Mouse (Mus musculus): Measurements from ENCODE around the gene Rdx.
"Not testable (repeated sequence)": the region's sequence is repeated elsewhere in the genome, so short reads cannot be mapped to it uniquely, and the experiment has no call there.

Rdx gene

DNA sequence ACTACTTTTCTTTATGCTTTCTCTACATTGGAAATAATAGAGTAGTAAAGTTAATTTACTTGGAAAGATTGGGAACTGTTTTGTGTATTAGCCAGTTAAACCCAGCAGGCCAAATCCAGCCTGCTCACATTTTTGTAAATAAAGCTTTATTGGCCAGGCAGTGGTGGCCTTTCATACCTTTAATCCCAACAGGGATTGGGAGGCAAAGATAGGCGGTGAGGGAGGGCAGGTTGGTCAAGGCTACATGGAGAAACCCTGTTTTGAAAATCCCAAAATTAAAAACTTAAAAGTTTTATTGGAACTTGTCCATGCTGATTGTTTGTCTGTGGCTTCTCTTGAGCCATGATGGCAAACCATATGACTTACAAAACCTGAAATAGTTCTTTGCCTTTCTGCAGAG, 5.2 kb downstream of the Rdx start:
- no peak for DNase-seq (ENCODE audit: extremely low read depth, low read depth)

DNA sequence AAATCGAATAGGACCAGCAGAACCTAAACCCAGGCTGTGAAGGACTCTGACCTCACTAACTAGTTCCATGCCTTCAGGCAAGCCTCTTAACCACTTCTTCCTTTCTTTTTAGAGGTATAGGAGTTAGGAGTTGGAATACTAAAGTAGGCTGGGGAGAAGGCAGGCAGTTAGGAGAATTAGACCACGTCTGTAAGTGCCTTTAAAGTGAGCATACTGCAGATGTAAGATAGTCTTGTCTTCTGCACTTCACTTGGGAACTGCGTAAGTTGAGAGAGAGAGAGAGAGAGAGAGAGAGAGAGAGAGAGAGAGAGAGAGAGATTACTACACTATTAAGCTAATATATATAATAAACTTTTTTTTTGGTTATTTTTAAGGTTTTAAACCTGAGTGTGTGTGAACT, 8.3 kb downstream of the Rdx start:
- DNase-seq (ENCODE audit: extremely low read depth, low read depth): no peak

DNA sequence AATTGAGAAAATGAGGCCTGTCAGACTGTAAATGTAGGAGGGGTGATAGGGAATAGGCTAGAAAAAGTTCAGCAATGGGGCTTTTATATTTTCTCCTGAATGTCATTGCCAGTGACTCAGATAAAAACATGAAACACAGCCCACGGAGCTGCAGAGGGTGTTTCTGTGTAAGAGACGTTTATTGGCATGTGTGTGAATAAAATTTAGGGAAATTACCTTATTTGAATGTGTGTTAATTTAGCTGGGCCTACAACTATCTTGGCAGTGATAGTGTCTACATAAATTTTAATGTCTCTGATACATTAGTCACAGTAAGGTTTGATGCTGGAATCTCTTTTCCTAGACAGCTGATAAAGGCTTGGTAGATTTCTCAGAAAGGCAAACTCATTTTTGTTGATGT, 12.8 kb downstream of the Rdx start:
- DNase-seq (ENCODE audit: extremely low read depth, low read depth): no peak

DNA sequence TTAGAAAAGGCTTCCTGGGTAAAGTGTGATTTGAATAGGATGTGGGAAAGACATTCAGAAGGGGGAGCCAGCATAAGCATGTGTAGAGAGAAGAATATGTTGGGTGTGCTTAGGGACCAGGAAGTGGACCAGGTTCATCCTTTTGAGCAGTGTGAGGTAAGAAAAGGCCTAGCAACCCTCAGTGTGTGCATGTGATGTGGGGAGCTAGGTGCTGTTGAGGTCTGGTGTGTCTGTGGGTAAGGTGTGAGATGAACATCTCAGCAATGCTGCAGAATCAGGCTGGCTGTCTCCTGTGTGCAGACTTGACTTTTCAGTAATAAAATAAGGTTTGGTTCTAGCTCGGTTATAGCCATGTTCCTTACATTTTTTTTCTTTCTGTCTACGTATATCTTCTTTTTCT, 23.1 kb downstream of the Rdx start:
- DNase-seq (ENCODE audit: extremely low read depth, low read depth): no peak

DNA sequence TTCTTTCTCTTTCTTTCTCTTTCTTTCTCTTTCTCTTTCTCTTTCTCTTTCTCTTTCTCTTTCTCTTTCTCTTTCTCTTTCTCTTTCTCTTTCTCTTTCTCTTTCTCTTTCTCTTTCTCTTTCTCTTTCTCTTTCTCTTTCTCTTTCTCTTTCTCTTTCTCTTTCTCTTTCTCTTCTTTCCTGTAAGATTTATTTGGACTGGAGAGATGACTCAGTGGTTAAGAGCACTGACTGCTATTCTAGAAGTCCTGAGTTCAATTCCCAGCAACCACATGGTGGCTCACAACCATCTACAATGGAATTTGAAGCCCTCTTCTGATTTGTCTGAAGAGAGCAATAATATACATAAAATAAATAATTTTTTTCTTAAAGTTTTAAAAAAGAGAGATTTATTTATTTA, 24.4 kb downstream of the Rdx start:
- DNase-seq (ENCODE audit: extremely low read depth, low read depth): not testable (repeated sequence)

DNA sequence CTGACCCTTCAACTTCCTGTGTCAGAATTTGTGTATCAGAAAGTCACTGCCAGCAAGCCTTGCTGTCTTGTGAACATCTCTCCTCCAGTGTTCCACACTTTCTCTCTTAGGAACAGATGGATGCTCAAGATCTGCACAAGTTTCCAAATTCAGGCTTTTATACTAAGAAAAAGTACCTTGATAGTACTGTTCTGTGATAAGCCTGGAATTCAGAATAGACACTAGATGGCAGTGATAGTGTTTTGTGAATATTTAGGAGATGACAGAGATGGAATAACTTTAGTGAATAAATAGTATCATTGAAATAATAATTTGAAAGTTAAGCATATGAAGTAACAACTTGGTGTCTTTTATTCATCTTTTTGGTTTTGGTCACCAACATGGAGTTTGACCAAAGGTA, 25.2 kb downstream of the Rdx start:
- DNase-seq (ENCODE audit: extremely low read depth, low read depth): no peak

DNA sequence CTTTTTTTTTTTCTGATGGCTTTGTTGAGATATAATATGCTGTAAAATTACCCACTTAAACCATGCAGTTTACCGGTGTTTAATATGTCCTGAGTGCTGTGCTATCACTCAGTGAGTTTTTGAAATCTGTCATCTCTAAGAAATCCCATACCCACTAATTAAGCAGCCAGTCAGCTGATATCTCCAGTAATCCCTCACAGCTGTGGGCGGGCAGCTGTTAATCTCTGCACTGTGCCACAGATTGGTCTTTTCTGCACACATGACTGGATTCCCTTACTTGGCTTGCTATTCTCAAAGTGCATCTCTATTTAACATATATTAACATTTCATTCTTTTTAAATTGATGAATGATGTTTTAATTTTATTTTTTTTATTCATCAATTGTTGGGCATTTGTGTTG, 29.1 kb downstream of the Rdx start:
- no peak for DNase-seq (ENCODE audit: extremely low read depth, low read depth)

DNA sequence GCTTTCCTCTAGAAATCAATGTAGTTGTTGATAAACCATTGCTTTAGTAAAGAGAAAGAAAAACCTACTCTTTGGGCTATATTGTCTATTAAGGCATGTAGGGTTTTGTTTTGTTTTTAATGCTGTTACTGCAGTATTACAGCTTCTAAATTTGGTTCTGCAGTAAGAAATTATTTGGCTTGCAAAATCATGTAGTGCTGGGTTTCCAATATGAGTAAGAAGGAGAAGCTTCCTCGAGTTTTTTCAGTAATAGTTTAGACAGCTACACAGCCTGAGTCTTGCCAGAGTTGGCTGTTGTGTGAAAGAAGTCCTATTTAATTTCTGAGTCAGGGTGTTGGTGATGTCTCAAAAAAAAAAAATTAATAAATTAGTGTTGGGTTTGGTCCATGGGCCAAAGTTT, 30.7 kb downstream of the Rdx start:
- DNase-seq (ENCODE audit: extremely low read depth, low read depth): no peak

DNA sequence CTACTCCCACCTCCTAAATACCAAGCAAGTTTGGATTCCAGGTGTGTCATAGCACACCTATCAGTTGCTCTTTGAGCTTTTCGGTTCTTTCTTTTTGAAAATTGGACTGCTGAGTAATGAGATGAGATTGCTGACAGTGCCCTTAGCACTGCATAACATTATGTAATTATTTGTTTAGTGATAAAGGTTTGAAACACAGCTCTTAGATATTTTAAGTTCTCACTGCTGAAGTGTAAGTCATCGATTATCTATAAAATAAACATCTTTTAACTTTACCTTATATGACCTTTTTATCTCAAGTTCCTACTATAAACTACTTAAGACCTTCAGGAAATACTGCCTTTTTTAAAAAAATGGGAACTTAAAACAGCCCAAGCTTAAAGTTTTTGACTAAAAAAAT, 35.0 kb downstream of the Rdx start:
- DNase-seq (ENCODE audit: extremely low read depth, low read depth): no peak

DNA sequence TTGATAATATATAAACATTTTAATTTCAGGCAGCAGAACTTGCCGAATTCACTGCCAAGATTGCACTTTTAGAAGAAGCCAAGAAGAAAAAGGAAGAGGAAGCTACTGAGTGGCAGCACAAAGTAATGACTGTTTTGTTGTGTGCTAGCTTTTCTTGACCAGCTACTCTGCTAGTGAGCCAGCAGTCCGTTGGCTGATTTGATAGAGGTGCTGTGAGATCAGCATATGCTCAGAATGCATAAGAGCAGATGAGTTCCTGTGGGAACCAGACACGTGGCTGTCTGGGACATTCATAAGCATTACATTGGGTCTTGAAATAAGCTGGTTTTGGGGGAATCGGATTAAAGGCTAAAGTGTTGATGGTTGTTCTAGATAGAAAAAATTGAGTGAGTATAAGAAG, 35.4 kb downstream of the Rdx start:
- DNase-seq (ENCODE audit: extremely low read depth, low read depth): no peak

DNA sequence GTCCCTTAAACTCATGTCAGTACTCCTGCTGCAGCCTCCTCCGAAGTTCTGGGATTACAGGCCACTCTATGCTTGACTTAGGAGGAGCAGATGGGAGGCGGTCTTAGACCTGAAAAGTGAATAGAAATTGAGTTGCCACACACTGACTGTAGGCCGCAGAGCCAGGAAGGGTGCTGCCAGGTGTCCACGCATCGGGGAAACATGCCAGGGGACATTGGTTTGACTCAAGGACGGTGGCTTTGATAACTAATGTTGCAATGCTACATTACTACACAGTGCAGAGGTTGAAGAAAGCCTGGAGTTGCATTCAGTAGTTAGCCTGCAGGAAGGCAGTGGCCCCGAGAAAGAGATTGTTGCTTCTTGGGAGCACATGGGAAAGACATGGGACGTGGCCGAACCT, 44.8 kb downstream of the Rdx start:
- DNase-seq (ENCODE audit: extremely low read depth, low read depth): no peak

DNA sequence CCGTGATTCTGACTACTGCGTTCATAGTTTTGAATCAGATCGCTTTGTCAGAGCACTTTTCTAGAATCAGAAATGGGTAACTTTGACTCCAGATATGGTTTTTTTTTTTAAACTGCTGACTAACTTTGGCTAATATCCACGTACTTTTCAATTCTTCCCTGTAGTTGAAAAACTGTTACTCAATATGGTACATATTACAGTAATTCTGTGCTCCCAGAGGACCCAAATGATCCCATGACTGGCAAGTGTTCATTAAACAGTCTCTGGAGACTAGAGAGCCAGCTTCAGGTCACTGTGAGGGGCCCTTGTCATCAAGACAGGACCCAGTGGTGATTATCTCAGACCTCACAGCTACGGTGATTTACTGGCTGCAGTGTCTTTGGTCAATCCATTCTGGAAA, 45.3 kb downstream of the Rdx start:
- no peak for DNase-seq (ENCODE audit: extremely low read depth, low read depth)

DNA sequence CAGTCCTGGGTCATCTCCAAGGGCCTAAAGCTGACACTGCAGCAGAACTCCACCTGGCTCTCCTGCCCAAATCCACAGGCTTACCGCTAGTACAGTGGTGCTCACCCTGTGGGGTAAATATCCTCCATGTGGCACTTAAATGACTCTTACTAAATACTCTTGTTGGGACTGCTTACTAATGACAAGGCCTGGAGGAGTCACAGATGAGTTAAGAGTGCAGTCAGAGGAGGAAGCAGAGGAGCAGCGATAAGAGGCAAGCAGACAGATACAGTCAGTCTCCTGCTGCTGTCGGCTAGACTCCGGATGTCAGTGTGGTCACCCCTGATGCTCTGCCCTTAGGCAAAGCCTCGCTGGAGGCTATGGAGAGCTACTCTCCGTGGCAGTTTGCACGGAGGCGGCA, 46.1 kb downstream of the Rdx start:
- peak; percentile 86 for DNase-seq (ENCODE audit: extremely low read depth, low read depth)

DNA sequence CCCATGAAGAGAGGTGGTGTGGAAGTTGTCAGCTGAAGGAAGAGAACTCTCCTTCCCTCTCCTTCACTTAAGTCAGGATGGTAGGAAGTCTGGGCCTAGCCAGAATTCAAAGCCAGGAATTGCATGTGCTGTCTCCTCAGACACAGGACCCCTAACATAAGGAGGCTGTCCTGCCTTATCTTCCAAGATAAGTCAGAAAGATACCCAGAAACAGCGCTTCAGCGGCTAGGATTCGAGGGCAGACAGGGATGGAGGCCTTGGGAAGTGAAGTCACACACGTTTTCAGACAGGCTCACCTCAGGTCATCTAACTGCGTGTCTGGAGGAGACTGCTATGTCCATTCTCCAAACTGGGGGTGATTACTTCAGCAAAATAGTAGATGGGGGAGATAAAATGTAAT, 47.0 kb downstream of the Rdx start:
- DNase-seq (ENCODE audit: extremely low read depth, low read depth): no peak

DNA sequence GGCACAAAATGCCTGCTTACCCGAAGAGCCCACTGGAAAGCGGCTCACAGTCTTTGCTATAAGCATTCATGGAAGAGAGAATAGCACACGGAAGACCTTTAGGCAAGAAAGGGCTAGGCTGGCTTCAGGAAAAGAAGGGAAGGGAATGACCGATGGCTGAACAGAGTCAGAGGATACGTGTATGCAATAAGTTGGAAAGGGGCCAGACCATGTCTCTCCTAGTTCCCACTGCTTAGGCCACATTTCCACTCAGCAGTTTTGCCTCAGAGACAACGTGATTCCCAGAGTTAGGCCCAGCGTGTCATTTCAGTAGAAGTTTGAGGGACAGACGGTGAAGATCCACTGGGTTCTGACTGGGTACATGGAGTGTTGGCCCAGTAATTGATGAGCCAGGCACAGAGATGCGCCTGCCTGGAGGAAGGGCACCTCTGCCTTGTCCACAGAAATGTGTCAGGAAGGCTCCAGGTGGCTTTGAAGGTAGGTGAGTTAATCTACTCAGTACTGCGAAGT, 47.6 kb downstream of the Rdx start:
- no peak for DNase-seq (ENCODE audit: extremely low read depth, low read depth)

DNA sequence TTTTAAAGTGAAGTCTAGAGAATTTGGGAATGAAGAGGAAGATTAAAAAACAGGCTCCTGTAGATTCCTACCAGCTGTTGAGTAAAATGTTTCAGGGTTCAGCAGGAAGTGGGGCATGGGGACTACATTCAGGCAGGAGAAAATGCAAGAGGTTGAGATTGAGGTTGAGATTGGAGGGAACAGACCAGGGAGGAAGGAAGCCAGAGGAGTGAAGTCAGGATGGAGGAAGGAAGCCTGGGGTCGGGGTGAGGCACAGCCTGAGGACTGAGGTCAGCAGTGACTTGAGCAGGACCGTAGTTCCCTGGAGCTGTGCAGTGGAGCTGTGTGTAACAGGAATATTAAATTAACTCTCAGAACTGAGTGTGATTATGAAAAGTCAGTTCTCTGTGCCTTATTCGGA, 48.7 kb downstream of the Rdx start:
- DNase-seq (ENCODE audit: extremely low read depth, low read depth): no peak

DNA sequence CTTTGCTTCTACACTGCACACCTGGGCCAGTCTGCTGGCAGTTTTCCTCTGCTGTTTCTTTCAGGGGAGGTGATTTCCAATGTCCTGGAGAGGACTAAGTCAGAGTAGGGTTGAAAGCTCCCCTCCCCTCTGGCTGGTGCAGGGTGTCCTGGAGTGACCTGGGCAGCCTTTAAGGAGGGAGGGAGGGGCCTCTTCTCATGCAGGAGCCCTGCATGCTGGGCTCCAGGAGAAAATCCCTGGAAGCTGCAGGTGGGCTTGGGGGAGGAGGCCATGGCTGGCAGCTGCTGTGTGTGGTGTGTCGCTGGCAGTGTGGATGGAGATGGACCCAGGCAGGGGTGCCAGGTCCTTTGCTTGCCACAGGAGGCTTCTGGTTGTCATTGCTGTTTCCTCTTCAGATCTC, 50.4 kb downstream of the Rdx start:
- DNase-seq (ENCODE audit: extremely low read depth, low read depth): no peak

DNA sequence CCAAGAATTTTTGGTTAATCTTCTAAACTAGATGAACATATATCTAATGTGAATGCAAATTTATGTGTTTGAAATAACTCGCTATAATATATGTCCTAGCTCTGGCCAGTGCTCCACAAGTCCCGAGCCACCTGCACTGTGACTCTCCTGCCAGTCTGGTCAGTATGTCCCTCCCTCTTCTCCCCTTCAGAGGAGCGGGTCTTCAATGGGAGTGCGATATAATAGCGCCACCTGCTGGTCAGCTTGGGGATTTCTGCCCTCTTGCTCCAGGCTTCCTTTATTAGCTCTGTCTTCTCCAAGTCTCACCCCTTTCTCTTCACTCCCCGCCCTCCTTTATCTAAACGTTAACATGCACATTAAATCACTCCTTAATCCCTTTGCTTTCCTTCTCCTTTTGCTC, 51.6 kb downstream of the Rdx start:
- peak; percentile 39 for DNase-seq (ENCODE audit: extremely low read depth, low read depth)

DNA sequence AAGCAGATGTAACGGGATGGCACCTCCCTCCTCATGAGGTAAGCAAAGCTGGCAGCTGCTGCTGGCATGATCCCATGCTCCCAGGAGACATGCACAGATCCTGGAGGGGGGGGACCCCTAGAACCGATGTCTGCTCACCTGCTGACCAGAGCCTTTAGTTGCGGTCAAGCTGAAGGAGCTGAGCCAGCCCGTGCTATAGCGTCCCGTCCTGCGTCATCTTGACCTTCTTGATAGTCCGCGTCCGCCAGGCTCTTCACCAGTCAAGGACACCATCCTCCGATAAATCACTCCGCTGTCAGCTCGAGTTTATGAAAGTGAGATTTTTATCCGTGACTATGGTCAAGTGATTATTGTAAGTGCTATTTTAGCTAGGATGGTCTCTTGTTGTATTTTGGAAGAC, 53.5 kb downstream of the Rdx start:
- DNase-seq (ENCODE audit: extremely low read depth, low read depth): no peak

DNA sequence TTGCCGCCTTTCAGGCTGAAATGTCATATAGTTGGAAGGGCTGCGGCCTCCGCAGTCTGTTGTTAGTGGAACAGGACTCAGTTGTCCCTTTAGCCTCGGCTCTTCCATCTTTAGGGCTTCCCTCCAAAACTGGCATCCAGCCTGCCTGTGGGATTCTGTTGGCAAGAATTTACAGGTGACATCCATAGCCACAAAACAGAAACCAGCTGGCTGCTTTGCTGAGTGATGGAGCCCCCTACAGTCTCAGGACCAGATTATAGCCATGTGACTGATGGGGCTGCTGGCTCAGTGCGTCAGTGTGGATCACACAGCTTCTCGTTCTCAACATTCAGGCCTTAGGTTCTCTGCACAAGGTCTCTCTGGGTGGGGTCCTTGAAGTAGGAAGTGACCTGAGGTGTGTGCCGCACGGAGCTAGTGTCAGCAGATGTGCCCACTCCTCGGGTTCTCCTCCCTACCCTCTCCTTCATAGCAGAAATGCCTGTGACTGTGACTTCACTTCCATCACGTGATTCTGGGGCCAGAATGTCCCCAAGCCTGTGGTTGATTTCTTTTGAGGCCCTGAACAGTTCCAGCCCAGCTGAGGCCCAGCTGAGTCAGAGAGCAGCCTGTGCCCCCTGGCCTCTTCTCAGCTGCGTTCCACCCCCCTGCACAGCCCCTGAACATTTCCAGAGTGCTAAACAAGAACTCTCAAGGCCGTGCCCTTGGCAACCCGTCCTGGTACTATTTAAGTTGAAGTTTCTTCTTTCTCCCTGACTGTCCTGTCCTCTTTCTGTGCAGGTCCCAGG, 55.3 kb downstream of the Rdx start:
- DNase-seq (ENCODE audit: extremely low read depth, low read depth): no peak

DNA sequence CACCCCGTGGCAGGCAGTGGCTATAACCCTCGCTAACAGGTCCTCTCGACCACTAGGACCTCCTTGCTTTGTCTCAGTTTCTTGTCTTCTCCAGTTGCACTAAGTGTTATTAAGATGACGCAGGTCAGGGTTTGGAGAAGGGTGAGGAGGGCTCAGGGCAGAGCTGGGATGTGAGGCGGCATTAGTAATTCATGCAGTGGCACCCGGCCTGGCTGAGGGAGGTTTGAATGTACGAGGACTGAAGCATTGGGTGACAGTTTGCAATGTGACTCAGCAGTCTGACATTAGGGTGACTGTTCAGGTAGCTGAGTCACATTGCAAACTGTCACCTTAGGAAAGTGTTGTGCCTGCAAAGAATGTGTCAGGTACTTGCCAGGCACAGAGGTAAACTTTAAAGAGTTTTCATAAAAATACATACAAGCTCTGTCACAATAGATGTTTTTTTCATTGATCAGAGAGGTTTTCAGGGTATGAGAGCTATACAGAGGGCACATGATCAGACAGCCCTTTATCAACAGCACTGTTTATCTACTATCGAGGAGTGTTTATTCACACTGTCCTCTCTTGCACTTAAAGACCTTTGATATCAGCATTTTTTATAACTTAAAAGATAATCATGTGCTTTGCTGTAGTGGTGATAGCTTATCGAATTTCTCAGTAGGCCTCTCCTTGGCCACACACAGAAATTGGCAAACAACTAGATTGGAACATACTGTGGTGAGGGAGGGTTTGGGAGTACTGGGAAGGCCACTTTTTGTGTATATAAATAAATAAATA, 56.7 kb downstream of the Rdx start:
- no peak for DNase-seq (ENCODE audit: extremely low read depth, low read depth)

DNA sequence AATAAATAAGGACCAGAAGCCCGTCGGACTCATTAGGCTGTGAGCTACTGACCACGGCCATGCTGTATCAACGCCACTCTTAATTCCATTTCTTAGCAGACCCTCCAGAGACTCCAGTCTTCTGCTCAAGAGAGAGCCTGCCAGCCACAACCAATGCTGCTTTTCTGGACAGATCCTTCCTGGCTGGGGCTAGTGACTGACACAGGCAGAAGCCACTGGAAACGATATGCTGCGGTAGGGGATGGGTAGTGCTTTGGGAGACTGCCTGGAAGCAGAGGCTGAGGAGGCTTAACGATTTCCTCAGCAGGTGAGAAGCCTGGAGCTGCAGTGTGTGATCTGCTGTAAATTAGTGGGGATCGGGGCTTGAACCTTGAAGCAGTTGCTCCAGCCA, 57.2 kb downstream of the Rdx start:
- no peak for DNase-seq (ENCODE audit: extremely low read depth, low read depth)

DNA sequence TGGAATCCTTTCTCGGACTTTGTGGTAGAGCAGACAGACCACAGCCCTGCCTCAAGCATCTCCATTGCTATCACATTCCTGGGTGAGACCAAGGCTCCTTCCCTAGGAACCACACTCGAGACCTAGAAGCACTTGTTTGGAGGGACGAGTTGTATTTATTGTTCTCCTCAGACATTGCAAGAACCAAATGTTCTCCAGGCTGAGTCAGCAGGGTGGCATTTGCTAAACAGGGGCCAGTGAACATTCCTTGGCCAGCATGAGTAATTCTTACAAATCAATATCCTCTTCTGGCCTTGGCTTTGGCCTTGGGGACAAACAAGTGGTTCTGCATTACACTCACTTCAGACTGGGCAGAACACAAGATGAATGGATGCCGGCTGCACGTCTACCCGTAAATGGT, 58.5 kb downstream of the Rdx start:
- DNase-seq (ENCODE audit: extremely low read depth, low read depth): no peak

All from MEL-GATA-1-ER (cell line).